Mouse (Mus musculus): ENCODE results near the gene Pgm5. TPM values are rescaled to one million over a fixed set of nuclear protein-coding genes. Genes with fewer than 3 reads are reported as not detected.
"Not testable (repeated sequence)": the region's sequence is repeated elsewhere in the genome, so short reads cannot be mapped to it uniquely, and the experiment has no call there.

Gene Pgm5
- polyA plus RNA-seq (2017; shearing (Covaris generic)) = not detected

DNA sequence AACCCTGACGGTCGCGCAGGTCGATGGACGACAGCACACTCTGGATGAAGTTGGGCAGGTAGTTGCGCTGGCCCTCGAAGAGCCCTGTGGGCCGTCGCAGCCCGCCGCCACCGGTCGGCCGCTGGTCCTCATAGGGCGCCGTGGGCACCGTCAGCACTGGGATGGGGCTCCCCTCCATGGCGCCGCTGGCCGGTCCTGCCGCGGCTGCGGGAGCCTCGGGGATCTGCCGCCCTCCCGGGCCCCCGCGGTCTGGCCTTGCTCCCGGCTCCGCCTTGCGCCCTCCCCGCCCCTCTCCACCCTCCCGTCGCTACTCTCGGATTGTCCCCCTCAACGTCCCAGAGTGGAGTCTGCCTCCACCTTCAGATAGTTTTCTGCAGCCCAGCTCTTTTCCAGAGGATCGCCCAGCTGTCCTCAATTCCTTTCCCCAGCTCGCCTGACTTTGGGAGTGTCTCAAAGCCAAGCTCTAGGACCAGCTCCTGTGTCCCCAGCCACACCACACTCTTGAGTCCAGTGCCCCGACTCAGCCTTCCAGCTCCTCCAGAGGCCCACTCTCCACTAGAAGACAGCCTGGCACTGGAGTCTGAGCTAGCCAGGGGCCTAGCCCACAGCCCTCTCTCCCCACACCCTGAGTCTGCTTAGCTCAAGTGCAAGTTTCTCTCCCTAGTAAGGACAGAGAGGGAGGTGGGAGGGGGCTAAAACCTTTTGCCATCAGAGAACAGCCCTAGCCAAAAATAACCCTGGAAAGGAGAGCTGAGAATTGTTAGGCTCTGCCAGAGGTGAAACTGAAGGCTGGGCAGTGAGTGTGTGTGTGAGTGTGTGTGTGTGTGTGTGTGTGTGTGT lies at the start of gene Pgm5:
Pgm5 (minus strand) TSS at position 244 of the 840 bp plus-strand sequence.
- ATAC-seq = no peak

DNA sequence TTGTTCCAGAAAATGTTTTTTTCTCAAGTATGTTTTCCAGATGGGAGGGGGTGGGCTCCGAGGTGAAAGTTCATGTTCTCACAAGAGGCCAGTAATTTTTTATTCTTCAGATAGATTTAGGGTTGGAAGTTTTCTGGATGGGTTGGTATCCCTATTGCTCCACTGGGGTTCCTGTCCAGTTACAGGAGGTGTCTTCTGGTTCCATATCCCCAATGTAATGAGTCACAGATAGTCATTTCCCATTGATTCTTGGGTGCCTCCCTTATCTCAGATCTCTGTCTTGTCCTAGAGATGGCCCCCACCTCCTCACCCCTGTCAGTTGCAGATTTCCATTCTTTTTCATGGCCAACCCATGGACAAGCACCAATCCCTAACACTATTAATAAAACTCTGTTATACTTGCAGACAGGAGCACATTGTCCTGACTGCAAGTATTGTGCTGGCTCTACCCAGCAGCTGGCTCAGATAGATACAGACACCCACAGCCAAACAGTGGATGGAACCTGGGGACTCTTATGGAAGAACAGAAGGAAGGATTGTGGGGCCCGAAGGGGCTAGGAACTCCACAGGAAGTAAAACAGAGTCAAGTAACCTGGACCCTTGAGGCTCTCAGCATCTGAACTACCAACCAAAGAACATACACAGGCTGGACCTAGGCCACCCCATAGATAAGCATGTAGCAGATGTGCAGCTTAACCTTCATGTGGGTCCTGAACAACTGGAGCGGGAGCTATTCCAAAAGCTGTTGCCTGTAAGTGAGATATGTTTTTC lies 46.9 kb upstream of the Pgm5 start:
- ATAC-seq = no peak

DNA sequence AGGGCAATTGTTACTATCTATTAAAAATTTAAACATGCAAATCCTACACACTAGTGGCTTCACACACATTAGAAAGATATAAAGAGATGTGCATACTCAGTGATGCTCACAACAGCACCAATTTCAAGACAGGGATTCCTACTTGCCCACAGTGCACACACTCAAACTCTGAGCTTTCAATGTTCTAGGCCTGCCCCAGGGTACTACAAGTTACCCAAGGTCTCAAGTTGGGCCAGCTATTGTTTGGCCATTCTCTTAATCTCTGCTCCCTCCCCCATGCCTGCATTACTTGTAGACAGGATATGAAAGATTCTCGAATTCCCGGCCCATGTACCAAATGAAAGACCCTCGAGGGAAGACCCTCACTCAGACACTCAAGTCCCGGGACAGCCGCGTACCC lies 46.0 kb upstream of the Pgm5 start:
- no peak for ATAC-seq

DNA sequence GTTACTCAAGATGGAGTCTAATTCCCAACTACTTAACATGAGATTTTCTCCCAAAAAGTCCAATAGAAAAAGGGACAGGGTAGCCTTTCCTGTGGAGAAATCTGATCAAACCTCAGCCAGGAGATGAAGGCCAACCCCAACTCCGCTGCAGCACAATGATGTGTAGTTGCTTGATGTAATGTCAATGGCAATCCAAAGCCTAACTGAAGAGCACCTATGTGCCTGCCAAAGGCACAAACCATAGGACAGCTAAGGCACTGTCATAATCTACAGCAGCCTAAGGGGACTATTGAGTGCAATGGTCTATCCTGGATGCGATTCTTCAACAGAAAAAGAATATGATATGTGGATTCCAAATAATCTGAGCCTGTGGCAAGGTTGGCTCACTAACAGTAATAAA lies 41.2 kb upstream of the Pgm5 start:
- ATAC-seq = no peak

DNA sequence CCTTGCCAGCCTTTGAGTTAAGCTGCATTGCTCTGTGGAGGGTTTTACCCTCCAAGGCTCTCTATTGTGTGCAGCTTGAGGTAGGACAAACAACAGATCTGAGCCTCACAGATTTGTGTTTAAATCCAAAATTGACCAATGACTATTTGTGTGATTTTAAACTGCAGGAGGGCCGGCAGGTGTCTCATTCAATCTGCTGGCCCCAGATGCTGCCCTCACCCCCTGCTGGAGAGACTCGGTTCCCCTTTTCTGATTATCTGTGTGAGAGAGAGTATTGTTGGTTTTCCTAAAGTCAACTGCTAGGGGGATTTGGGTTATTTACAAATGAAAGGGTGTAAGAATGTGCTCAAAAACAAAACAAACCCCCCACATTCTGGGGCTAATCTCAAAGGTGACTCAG lies 40.6 kb upstream of the Pgm5 start:
- ATAC-seq = no peak

DNA sequence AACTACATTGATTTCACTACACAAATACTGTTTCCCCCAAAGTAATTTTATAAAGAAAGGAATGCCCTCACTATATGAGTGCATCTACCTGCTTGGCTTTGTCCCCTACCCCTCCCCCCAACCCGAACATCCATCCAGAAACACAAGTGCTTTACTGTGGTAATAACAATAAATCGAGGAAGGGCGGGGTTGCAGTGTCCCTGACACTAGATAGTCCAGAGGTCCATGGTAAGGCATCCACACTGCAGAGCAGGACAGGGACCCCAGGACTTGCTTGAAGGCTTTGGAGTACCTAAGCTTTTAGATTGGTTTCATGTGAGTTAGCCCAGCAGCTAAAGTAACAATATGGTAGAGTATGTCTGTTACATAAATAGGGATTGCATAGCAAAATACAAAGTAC lies 40.0 kb upstream of the Pgm5 start:
- no peak for ATAC-seq

DNA sequence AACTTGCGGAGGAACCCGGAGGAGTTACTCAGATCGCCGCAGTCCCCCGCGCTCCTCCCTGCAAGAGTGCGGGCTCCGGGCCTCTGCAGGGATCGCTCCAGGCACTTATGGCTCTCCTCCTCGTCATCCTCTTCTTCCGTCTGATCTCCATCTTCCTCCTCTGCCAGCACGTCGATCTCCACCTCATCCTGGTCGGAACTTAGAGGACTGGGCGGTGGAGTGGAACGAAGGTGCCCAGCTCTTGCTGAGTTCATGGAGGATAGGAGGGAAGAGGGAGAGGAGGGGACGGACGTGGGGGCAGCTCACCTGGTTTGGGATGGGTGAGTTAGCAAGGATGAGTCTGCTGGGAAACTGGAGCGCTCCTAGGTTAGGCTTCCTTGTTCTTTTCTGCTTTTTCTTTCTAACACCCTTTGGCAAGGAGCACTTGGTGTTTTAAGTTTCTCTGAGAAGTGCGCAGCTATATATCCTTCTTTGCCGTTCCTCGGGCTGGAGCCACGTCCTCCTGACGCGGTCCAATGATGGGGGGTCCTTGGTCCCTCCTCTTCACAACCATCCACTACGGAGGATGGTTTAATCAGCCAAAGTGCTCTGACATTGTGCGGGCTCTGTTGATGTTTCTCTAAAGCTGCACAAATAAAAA lies 39.0 kb upstream of the Pgm5 start, which contains the start of gene Foxd4:
Foxd4 (minus strand) TSS at position 617 of the 640 bp plus-strand sequence.
- ATAC-seq = no peak

DNA sequence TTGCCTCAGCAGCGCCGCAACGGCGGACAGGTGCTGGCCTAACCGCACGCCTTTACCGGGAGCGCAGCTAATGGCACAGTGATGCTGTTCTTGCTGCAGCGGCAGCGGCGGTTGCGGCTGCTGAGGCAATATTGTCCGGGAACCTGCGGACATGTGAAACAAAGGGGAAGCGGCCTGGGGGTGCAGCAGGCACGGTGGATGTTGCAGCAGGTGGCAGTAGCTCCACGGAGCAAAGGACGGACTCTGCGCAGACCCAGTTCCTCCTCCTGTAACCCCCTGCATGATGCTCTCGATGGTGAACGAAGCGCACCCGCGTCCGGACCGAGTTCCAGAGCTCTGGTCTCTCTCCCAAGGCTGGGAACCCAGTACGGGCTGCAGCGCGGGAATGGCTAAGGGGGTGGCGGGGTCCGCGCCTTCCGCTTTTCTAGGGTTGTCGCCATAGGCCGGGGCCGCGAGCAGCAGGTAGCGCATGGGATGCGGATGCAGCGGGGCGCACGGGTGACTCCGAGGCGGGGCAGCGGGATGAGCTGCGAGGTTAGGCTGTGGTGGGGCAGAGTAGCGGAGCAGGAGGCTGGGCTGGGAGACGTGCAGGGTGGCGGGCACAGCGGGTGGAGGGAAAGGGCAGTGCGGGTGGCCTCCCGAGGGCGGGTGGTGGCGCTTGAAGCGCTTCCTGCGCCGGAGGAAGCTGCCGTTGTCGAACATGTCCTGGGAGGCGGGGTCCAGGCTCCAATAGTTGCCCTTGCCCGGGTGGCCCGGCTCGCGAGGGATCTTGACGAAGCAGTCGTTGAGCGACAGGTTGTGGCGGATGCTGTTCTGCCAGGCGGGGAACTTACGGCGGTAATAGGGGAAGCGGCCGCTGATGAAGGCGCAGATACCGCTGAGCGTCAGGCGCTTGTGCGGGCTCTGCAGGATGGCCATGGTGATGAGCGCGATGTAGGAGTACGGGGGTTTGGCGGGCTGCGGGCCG lies 38.2 kb upstream of the Pgm5 start:
- ATAC-seq = no peak

DNA sequence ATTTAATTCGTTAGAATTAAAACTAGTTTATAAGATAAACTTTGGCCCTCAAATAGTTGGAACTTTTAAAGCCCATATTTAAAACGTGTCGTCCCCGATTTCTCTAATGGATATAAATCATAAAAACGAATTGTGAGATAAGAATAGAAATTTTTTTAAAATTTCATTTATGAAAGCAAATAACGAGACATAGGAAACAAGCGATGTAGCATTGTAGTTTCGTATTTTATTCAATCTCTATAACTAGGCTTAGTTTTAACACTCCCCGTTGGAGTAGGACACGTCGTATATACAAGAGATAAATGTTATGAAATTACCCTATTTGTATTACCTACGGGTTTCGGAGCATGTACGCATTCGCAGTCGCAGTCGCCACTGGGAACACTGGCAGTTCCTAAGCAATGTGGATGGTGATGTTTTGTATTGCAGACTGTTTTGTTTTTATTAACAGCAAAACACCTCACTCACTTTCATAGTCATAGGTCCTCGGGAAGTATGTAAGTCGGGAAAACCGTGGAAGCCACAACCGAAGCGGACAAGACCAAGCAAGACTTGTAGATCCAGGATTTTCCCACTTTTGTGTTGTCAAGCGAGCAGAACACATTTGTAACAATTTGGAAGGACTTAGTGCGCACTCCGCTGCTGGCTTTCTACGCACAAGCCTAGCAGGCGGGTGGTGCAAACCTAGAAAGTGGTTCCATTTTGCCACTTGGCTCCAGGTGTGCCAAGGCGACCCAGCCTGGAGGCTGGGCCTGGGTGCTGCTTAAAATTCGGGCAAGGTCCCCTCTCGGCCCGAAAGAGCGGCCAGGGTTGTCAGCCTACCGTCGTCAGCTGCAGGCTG lies 37.3 kb upstream of the Pgm5 start:
- no peak for ATAC-seq

DNA sequence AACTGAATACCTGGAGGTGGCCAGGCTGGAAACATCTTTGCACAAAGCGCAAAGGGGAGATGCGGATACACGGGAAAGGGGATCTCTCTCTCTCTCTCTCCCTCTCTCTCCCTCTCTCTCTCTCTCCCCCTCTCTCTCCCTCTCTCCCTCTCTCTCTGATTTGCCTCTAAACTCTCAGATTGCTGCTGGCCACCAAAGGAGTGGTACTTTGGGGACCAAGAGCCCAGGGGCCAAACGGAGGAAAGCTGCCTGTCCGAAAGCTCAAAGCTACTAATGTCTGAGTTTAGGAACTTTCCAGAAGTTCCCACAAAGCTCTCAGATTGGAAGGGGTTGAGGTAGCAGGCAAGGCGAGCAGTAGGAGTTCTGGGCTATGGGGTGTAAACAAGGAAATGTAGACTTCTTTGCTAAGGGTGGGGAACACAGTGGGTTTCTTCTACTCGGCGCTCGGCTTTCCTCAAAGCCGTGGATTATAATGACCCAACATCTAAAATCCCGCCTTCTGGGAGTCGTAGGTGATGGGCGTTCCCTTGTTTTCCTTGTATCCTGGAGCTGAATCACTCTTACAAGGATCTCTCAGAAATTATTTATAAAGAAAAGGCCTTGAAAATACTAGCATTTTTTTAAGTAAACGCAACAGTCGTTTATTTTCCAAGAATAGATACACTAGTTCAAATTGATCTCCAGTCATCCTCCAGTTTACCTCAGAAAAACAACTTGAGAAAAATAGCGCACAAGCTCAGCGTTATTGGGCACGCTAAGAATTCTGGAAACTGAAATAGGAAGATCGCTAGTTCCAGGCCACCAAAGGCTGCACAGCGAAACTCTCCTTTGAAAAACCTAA lies 36.5 kb upstream of the Pgm5 start:
- ATAC-seq = no peak

DNA sequence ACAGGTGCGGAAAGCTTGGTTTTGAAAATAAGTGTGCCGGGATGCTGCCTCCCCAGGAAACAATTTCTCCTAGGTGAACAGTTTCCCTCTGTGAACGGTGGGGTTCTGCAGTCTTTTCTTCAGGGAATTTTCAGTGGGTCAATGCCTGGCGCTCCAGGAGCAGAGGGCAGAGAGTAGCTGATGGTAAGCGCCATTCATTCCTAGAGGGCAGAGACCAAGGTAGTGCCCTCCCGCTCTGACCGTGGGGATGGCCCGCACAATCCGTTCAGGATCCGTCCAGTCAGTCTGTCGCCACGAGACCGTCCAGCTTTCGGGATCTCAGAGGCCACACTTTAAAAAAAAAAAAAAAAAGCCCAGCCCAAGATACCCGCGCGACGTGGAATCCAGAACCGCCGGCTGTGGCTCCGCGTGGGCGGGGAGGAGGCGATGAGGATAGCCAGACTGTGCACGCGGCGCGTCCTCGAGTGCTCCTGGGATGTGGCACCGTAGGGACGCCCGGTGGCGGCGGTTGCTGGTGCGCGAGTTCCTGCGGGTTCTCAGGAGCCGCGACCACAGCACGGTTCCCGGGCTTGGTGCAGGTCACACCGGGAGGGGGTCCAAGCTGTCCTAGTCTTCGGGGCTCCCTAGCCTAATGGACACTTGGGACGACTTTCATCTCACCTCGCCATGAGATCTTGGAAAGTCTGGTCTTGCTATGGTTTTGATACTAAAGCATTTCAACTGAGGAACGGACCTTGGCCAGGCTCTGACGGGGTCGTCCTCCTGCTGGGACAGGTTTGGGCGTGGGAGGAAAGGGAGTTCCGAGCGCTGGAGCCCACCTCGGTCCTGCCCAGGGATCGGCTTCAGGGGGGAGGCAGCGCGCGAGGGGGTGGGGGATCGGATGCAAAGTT lies 35.6 kb upstream of the Pgm5 start:
- no peak for ATAC-seq

DNA sequence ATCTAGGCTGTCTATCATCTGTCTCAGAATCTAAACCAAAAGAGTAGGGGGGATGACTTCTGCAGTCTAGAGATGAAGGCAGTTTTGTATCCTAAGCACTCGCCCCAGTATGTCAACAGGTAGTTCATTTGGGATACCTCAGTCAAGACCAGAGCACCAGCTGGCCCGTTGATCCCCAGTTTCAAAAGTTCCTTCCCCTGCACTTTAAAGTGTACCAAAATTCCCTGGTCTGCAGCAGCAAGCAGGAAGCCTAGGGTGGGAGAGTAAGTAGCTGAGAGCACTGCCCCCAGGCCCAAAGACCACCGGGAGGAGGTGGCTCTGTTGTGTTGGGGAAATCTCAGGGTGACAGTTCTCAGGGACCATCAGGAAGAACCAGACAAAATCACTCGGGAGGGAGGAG lies 34.9 kb upstream of the Pgm5 start:
- ATAC-seq = no peak

DNA sequence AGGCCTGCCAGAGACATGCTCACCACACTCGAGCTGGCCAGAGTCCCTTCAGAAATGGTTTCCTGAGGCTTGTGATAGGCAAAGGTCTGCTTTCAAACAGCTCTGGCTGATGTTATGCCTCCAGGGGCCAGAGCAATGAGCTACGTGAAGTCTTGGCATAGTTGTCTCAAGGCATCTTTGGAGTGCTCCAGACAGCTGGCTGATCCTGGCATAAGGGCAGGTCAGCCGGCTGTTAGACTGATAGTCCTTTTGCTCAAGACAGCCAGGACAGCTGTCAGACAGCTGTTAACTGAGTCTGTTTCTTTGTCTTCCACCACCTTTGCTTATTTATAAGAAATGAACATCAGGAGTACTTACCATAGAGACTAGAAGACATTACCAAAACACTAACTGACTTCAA lies 25.2 kb upstream of the Pgm5 start:
- ATAC-seq = no peak

DNA sequence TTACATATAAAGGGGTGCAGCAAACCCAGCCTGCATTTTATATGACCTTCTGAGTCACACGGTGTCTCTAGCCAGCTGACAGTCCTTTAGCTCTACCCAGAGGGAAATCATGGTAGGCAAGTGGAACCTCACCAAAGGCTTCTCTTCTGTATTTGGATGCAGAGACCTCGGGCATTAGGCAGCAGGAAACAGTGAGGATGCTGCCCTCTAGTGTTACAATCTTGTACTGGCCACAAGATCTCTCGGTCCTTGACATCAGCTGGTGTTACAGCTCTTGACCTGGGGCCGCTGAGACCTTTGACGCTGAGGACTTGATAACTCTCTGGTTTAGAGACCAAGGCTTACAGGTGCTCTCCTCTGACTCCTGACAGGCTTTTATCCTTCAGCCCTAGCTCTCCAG lies 23.8 kb upstream of the Pgm5 start:
- no peak for ATAC-seq

DNA sequence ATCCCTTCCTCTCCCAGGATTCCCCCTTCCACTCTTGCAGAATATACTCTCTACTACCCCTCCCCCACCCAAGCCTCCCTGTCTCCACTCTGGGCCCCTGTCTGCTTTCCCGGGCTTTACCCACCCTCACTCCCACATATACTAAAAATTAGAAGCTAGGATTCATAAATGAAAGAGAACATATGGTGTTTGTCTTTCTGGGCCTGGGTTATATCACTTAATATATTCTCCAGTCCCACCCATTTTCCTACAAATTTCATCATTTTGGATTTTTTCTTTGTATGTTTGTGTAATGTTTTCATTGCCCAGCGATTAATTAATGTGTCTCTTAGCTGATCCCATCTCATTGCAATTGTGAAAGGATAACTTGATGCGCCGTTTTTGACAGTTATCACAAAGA lies 19.6 kb upstream of the Pgm5 start:
- ATAC-seq = no peak

DNA sequence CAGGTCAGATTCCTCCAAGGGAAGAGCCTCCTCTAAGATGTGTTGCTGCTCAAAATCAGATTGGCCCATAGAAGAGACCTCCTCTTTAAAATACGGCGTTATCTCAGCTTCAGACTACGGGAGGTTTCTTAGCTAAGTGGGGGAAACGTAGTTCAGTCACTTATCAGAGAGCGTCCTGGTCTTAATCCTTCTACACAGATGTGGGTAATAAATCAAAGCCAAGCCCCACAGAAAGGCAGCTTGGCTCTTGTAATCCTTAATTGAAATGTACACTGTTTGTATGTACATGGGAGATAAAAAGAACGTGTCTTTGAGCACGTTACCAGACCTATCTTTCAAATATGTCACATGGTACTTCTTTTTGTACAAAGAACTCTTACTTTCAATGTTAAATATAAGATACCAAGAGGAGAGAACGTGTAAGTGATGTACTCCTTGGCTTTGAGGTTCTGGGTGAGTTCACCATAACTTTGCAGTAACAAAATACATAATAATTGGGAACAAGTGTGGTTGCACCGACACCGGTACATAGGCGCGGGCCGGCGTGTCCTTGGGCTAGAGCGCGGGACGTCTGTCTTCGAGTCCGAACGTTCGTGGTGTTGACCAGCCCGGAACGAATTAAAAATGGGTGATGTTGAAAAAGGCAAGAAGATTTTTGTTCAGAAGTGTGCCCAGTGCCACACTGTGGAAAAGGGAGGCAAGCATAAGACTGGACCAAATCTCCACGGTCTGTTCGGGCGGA lies 13.6 kb upstream of the Pgm5 start, which contains the start of gene Gm10053:
Gm10053 (plus strand) TSS at position 558 of the 742 bp plus-strand sequence.
- ATAC-seq = not testable (repeated sequence)

DNA sequence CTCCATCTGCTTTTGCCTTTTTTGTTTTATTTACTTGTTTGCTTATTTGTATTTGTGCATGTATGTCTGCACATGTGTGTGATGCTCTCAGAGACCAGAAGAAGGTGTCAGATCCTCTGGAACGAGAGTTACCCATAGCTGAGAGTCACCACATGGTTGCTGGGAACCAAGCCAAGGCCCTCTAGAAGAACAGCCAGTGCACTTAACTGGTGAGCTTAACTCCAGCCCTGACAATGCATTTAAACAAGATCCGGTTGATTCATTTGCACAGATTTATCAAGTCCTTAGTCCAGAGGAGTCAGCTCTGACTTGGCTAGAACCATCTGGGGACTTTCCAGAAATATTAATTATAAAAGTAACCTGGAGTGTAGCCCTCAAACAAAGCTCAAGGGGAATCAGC lies 12.2 kb upstream of the Pgm5 start:
- no peak for ATAC-seq

DNA sequence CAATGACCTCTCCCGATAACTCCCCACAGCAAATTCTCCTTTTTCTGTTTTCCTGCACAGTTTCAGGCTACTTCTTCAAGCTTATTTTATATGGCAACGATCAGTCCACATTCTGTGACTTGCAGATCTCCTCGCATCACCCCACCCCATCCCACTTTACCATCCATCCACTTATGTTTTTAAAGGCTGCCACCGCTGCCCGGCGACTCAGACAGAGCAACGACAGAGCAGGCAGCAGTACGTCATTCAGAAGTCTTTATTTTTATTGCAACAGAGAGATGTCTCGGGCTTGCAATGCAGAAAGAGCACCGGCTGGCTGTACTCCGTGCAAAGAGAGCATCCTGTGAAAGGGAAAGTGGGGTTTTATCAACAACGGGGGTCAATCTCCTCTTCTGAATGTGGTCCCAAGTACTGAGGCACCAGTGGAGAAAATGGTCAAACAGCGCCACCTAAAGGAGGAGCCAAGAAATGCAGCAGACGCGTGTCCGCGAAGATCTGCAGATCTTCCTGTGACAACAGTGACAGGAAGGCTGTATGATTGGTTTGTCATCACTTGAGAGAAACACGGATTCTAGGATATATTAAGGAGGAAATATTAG lies 9.5 kb upstream of the Pgm5 start:
- no peak for ATAC-seq
